Mouse (Mus musculus) ES-Bruce4 (cell line): ENCODE measurements around the gene Mrpl36.

ENCODE experiments used
- CTCF ChIP-seq: IDR thresholded peaks from one replicate; pipeline ENCODE4 v1.8.1; 2011; ENCODE audit warnings: low read depth, low read length
- EP300 ChIP-seq: IDR thresholded peaks from 2 replicates; pipeline ENCODE4 v1.6.1; 2011; ENCODE audit warnings: low read depth, low read length; ENCODE audit not compliant: insufficient read depth
- POLR2A ChIP-seq: IDR thresholded peaks from one replicate; pipeline ENCODE4 v1.8.1; 2011; ENCODE audit warnings: low read length; ENCODE audit not compliant: insufficient read depth

- TF ChIP-seq POLR2A (no peak), CTCF (no peak), EP300 (no peak)
Observed at GRCm38 (mm10) chr13:73331736-73332135, 3.4 kb downstream of the Mrpl36 start.
